Mouse (Mus musculus): ENCODE data around the gene Ptprt.

DNA sequence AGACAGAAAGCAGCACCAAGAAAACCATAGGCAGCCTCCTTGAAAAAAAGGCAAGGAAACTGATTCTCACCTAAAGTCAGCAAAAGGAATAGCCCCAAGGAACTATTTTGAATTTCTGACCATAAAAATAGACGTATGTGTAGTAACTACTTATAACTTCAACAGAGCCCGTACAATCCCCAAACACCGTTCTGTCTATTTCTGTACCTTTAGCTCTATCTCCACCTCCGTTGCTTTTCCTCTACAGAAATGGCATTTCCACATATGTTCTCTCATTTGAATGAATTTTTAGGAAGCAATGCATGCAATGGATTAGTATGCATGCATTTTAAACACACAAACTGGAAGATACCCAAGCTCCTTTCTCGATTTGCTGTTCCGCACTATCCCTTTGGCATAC lies 715.5 kb downstream of the Ptprt start:
- no peak for TF ChIP-seq CTCF (IDR thresholded peaks at IDR 0.05)
- TF ChIP-seq POLR2A (IDR thresholded peaks at IDR 0.05; ENCODE audit: insufficient read depth, low read depth, low read length), result no peak

Data from heart, adult 2 months (tissue).